Mouse (Mus musculus): ENCODE data around the gene Paqr9. TPM values are rescaled to one million over a fixed set of nuclear protein-coding genes. Genes with fewer than 3 reads are reported as not detected.

Gene Paqr9
- polyA plus RNA-seq, 1 experiment from 2014 or later: 0.10 TPM

DNA sequence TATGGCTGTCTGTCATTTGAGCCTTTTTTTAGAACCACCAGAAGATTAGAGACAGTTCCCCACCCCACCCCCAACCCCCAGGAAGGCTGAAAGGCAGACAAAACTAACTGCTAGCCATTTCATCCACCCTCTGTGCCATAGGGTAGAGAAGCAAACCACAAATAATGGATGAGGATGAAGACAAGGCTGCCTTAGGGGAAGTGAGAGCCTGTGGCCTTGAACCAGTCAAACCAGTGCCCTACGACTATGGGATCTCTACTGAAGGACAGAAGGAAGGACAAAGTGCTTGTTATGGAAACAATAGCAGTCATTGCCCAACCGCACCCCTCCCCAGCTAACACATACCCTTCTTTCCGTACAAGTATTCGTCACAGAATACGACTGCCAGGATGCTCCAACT, 9.8 kb downstream of the Paqr9 start:
- no peaks in the 10 kb centered on the region for H3K4me1 ChIP-seq
- H3K9me3 ChIP-seq: no peaks in the 10 kb centered on the region
- H3K27ac ChIP-seq: no peak overlapping the region
- H3K4me2 ChIP-seq (replicated peaks): no peak overlapping the region
- H3K4me3 ChIP-seq: no peak overlapping the region
- no peak for ATAC-seq (ENCODE audit: low FRiP score, low read depth)
- H3K9ac ChIP-seq: no peak overlapping the region
- H3K27me3 ChIP-seq: peaks cover 12% of the 10 kb centered on the region
- WGBS: 94% methylated on average over 5 of the region's 5 CpGs
- H3K36me3 ChIP-seq: no peaks in the 10 kb centered on the region

- Histone ChIP-seq H3K27ac (no peak overlapping the region), H3K4me1 (no peaks in the 10 kb centered on the region), H3K9ac (no peak overlapping the region), H3K9me3 (no peaks in the 10 kb centered on the region), H3K36me3 (no peaks in the 10 kb centered on the region), H3K4me3 (no peak overlapping the region), H3K27me3 (peaks cover 7% of the 10 kb centered on the region; the same call in 1 of the 2 replicates), H3K4me2 (replicated peaks) (no peak overlapping the region)
- 88% methylated on average over 5 of the region's 5 CpGs for WGBS
- no peak for ATAC-seq (ENCODE audit: low FRiP score, low read depth)
Observed at GRCm38 (mm10) chr9:95569966-95570365, 10.5 kb downstream of the Paqr9 start.

GRCm38 (mm10) chr9:95570604-95571003, 11.1 kb downstream of the Paqr9 start:
- ATAC-seq (ENCODE audit: low FRiP score, low read depth): no peak
- Histone ChIP-seq H3K4me2 (replicated peaks) (no peak overlapping the region), H3K27ac (no peak overlapping the region), H3K4me3 (no peak overlapping the region), H3K4me1 (no peaks in the 10 kb centered on the region), H3K36me3 (no peaks in the 10 kb centered on the region), H3K9me3 (no peaks in the 10 kb centered on the region), H3K9ac (no peak overlapping the region), H3K27me3 (peaks cover under 1% of the 10 kb centered on the region; the same call in 1 of the 2 replicates)
- WGBS: 88% methylated on average over 4 of the region's 4 CpGs

- H3K4me1 ChIP-seq: no peaks in the 10 kb centered on the region
- H3K9ac ChIP-seq: no peak overlapping the region
- H3K9me3 ChIP-seq: no peaks in the 10 kb centered on the region
- H3K4me3 ChIP-seq: no peak overlapping the region
- no peak for ATAC-seq (ENCODE audit: low FRiP score, low read depth)
- H3K4me2 ChIP-seq (replicated peaks): no peak overlapping the region
- H3K27ac ChIP-seq: no peak overlapping the region
- H3K36me3 ChIP-seq: no peaks in the 10 kb centered on the region
- H3K27me3 ChIP-seq: no peaks in the 10 kb centered on the region
- 82% methylated on average over 4 of the region's 4 CpGs for WGBS
Observed at GRCm38 (mm10) chr9:95571494-95571893, 12.0 kb downstream of the Paqr9 start.

- Histone ChIP-seq H3K4me2 (replicated peaks) (no peak overlapping the region), H3K27me3 (no peaks in the 10 kb centered on the region), H3K4me3 (no peak overlapping the region), H3K4me1 (no peaks in the 10 kb centered on the region), H3K36me3 (no peaks in the 10 kb centered on the region), H3K27ac (no peak overlapping the region), H3K9me3 (no peaks in the 10 kb centered on the region), H3K9ac (no peak overlapping the region)
- no peak for ATAC-seq (ENCODE audit: low FRiP score, low read depth)
- 82% methylated on average over 5 of the region's 5 CpGs for WGBS
Observed at GRCm38 (mm10) chr9:95572558-95572957, 13.1 kb downstream of the Paqr9 start.

DNA sequence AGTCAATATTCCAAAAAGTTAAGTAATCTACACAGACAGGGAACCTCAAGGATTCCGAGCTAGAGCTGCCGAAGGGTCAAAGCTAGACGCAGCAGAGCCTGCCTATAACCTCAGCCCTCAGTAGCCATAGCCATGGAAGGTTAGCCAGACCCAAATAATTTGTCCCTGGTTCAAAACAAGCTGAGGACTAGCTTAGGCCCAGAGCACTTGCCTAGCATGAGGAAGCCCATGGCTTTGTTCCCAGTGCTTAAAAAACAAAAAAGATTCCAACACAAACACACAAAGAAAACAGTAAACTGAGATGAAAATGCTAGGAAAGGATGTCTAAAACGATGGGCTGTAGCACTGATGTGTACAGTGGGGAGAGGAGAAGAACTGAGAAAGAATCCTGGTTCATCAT, 14.7 kb downstream of the Paqr9 start:
- Histone ChIP-seq H3K36me3 (no peaks in the 10 kb centered on the region), H3K4me2 (replicated peaks) (no peak overlapping the region), H3K9me3 (no peaks in the 10 kb centered on the region), H3K9ac (no peak overlapping the region), H3K27ac (no peak overlapping the region), H3K4me3 (no peak overlapping the region), H3K27me3 (no peaks in the 10 kb centered on the region), H3K4me1 (no peaks in the 10 kb centered on the region)
- 88% methylated on average over 4 of the region's 4 CpGs for WGBS
- no peak for ATAC-seq (ENCODE audit: low FRiP score, low read depth)

GRCm38 (mm10) chr9:95577502-95577901, 18.0 kb downstream of the Paqr9 start:
- no peak for ATAC-seq (ENCODE audit: low FRiP score, low read depth)
- no peak overlapping the region for H3K4me3 ChIP-seq
- H3K4me1 ChIP-seq: peaks cover 14% of the 10 kb centered on the region

GRCm38 (mm10) chr9:95578366-95578895, 19.0 kb downstream of the Paqr9 start:
- Histone ChIP-seq H3K27ac (no peak overlapping the region), H3K4me3 (no peak overlapping the region), H3K9me3 (no peaks in the 10 kb centered on the region), H3K27me3 (peaks cover 13% of the 10 kb centered on the region), H3K4me1 (peaks cover 15% of the 10 kb centered on the region), H3K36me3 (no peaks in the 10 kb centered on the region), H3K9ac (no peak overlapping the region), H3K4me2 (replicated peaks) (no peak overlapping the region)
- no peak for ATAC-seq (ENCODE audit: low FRiP score, low read depth)
- WGBS: 74% methylated on average over 5 of the region's 5 CpGs

More at GRCm38 (mm10) chr9:95577502-95577901, 18.0 kb downstream of the Paqr9 start:
- Histone ChIP-seq H3K4me2 (replicated peaks) (no peak overlapping the region), H3K27me3 (peaks cover 12% of the 10 kb centered on the region), H3K9me3 (no peaks in the 10 kb centered on the region), H3K9ac (no peak overlapping the region), H3K27ac (no peak overlapping the region), H3K36me3 (no peaks in the 10 kb centered on the region)
- 84% methylated on average over 6 of the region's 6 CpGs for WGBS

DNA sequence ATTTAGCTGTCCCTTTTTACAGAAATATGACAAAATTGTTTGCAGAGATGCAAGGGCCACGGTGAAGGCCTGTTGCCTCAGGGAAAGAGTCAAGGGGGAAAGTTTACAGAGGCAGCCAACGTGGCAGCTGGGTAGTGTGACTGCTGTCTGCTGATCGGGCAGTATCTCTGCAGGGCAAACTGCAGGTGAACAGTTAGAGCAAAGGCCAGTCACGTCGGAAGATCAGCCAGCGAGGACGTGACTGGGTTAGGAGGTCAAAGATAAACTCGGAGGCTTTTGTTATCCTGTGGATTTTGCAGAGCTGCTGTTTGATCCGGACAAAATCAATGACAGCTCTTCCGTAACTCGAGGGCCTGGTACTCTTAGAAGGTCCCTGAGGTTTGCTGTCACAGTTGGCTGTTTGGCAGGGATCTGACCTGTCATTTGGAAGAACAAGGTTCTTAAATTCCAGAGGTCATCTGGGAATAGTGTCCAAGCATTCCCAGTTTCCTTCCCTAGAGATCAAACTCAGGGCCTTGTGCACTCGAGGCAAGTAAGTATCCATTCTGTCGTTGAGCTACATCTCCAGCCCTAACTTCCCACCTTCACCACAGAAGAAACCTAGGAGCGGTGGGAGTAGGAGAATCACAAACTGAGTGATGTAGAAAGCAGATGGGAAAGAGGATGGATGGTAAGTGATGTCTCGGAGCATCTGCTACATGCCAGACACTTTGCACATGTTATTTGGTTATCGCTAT, 21.7 kb downstream of the Paqr9 start:
- H3K36me3 ChIP-seq: no peaks in the 10 kb centered on the region
- no peak overlapping the region for H3K4me3 ChIP-seq
- H3K9ac ChIP-seq: no peak overlapping the region
- H3K27me3 ChIP-seq: peaks cover 18% of the 10 kb centered on the region
- peak overlapping the region; percentile 62 for H3K4me2 ChIP-seq (replicated peaks)
- 59% methylated on average over 16 of the region's 16 CpGs for WGBS
- H3K9me3 ChIP-seq: no peaks in the 10 kb centered on the region
- peaks cover 18% of the 10 kb centered on the region for H3K4me1 ChIP-seq
- no peak for ATAC-seq (ENCODE audit: low FRiP score, low read depth)
- no peak overlapping the region for H3K27ac ChIP-seq

GRCm38 (mm10) chr9:95581758-95582515, 22.5 kb downstream of the Paqr9 start:
- peaks cover 18% of the 10 kb centered on the region for H3K4me1 ChIP-seq
- peak overlapping the region; percentile 30 for H3K4me3 ChIP-seq
- H3K9me3 ChIP-seq: no peaks in the 10 kb centered on the region
- H3K27me3 ChIP-seq: peaks cover 18% of the 10 kb centered on the region
- H3K4me2 ChIP-seq (replicated peaks): peak overlapping the region; percentile 62
- no peaks in the 10 kb centered on the region for H3K36me3 ChIP-seq
- ATAC-seq (ENCODE audit: low FRiP score, low read depth): no peak; the same call in 1 of the 2 replicates
- no peak overlapping the region for H3K9ac ChIP-seq
- WGBS: 7% methylated on average over 20 of the region's 20 CpGs
- H3K27ac ChIP-seq: no peak overlapping the region

- no peak for ATAC-seq (ENCODE audit: low FRiP score, low read depth)
- Histone ChIP-seq H3K36me3 (no peaks in the 10 kb centered on the region), H3K4me3 (no peak overlapping the region), H3K9ac (no peak overlapping the region), H3K27me3 (peaks cover 18% of the 10 kb centered on the region), H3K4me1 (peaks cover 18% of the 10 kb centered on the region), H3K9me3 (no peaks in the 10 kb centered on the region), H3K27ac (no peak overlapping the region), H3K4me2 (replicated peaks) (peak overlapping the region; percentile 62)
- WGBS: 8% methylated on average over 8 of the region's 8 CpGs
Observed at GRCm38 (mm10) chr9:95582555-95582954, 23.1 kb downstream of the Paqr9 start.

DNA sequence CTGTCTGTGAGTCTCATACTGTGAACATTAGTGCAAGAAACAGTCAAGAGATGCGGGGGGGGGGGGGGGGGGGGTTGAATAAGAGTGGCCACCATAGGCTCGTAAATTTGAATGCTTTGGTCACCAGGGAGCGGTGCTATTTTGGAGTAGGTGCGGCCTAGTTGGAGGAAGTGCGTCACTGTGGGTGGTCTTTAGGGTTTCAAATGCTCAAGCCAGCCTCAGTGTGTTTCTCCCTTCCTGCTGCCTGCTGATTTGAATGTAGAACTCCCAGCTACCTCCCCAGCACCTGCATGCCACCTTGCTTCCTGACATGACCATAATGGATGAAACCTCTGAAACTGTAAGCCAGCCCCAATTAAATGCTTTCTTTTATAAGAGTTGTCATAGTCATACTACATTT, 26.6 kb downstream of the Paqr9 start:
- H3K9me3 ChIP-seq: no peaks in the 10 kb centered on the region
- H3K36me3 ChIP-seq: no peaks in the 10 kb centered on the region
- peaks cover 16% of the 10 kb centered on the region for H3K27me3 ChIP-seq
- no peak overlapping the region for H3K9ac ChIP-seq
- H3K4me3 ChIP-seq: no peak overlapping the region
- ATAC-seq (ENCODE audit: low FRiP score, low read depth): no peak
- 86% methylated on average over 5 of the region's 5 CpGs for WGBS
- no peak overlapping the region for H3K27ac ChIP-seq
- H3K4me2 ChIP-seq (replicated peaks): no peak overlapping the region
- peaks cover 15% of the 10 kb centered on the region for H3K4me1 ChIP-seq

Data from limb, embryonic 13.5 days (tissue).